Mouse (Mus musculus) bone marrow macrophage, adult 2 months (primary cell): ENCODE data around the gene Wdfy1. TPM values are rescaled to one million over a fixed set of nuclear protein-coding genes. Genes with fewer than 3 reads are reported as not detected.
A peak's percentile ranks its signal among the peaks of the same experiment; 100 is the strongest.

Experiments
- H3K27ac ChIP-seq: 2 replicates; pipeline ENCODE4 v1.5.1; 2012; ENCODE audit warnings: low read depth, low read length; ENCODE audit not compliant: insufficient read depth
- H3K4me1 ChIP-seq: 2 replicates; pipeline ENCODE4 v1.6.1; 2012; ENCODE audit warnings: low read length; ENCODE audit not compliant: control insufficient read depth, insufficient read depth
- H3K4me3 ChIP-seq: 2 replicates; pipeline ENCODE4 v1.5.1; 2012; ENCODE audit warnings: mild to moderate bottlenecking, low read length, moderate library complexity; ENCODE audit not compliant: insufficient read depth
- CTCF ChIP-seq: IDR thresholded peaks from 2 replicates; pipeline ENCODE4 v1.5.1; 2012; ENCODE audit warnings: low read depth, mild to moderate bottlenecking, low read length, moderate library complexity
- POLR2A ChIP-seq: IDR thresholded peaks from 2 replicates; pipeline ENCODE4 v1.6.1; 2012; ENCODE audit warnings: mild to moderate bottlenecking, low read depth, low read length, borderline replicate concordance
- polyA plus RNA-seq: library from polyadenylated mRNA; stranded (reverse); fragments of >200 nt; gene quantifications from 2 replicates; pipeline ENCODE4 v1.2.4, GENCODE M21; 2012; ENCODE audit not compliant: missing spikeins, insufficient read depth, insufficient read length

The Wdfy1 gene
- polyA plus RNA-seq, 1 experiment: 20.0 TPM

GRCm38 (mm10) chr1:79697382-79697781, 78.6 kb downstream of the Wdfy1 start:
- TF ChIP-seq CTCF (no peak), POLR2A (no peak)
- Histone ChIP-seq H3K4me3 (no peak overlapping the region), H3K4me1 (no peaks in the 10 kb centered on the region), H3K27ac (no peak overlapping the region)

GRCm38 (mm10) chr1:79696933-79697332, 79.0 kb downstream of the Wdfy1 start:
- Histone ChIP-seq H3K4me3 (no peak overlapping the region), H3K27ac (no peak overlapping the region), H3K4me1 (no peaks in the 10 kb centered on the region)
- TF ChIP-seq POLR2A (no peak), CTCF (no peak)

GRCm38 (mm10) chr1:79692482-79692881, 83.5 kb downstream of the Wdfy1 start:
- Histone ChIP-seq H3K4me3 (no peak overlapping the region), H3K27ac (no peak overlapping the region), H3K4me1 (no peaks in the 10 kb centered on the region)
- TF ChIP-seq CTCF (no peak), POLR2A (no peak)

GRCm38 (mm10) chr1:79687254-79687653, 88.7 kb downstream of the Wdfy1 start:
- TF ChIP-seq POLR2A (no peak), CTCF (no peak)
- no peak overlapping the region for H3K4me3 ChIP-seq
- H3K27ac ChIP-seq: no peak overlapping the region
- peaks cover 12% of the 10 kb centered on the region for H3K4me1 ChIP-seq

- Histone ChIP-seq H3K4me3 (no peak overlapping the region), H3K4me1 (peaks cover 12% of the 10 kb centered on the region), H3K27ac (no peak overlapping the region)
- TF ChIP-seq POLR2A (no peak), CTCF (no peak)
Observed at GRCm38 (mm10) chr1:79684027-79684426, 91.9 kb downstream of the Wdfy1 start.

GRCm38 (mm10) chr1:79682936-79683335, 93.0 kb downstream of the Wdfy1 start:
- H3K4me1 ChIP-seq: peaks cover 12% of the 10 kb centered on the region
- H3K27ac ChIP-seq: no peak overlapping the region
- TF ChIP-seq POLR2A: no peak
- TF ChIP-seq CTCF: no peak
- H3K4me3 ChIP-seq: no peak overlapping the region

- Histone ChIP-seq H3K4me1 (peaks cover 12% of the 10 kb centered on the region), H3K4me3 (no peak overlapping the region), H3K27ac (no peak overlapping the region)
- TF ChIP-seq CTCF (no peak), POLR2A (no peak)
Observed at GRCm38 (mm10) chr1:79680777-79681176, 95.2 kb downstream of the Wdfy1 start.

GRCm38 (mm10) chr1:79678117-79678684, 97.7 kb downstream of the Wdfy1 start:
- H3K4me1 ChIP-seq: peaks cover under 1% of the 10 kb centered on the region; the same call in 1 of the 2 replicates
- no peak for TF ChIP-seq POLR2A
- no peak for TF ChIP-seq CTCF
- H3K4me3 ChIP-seq: no peak overlapping the region
- no peak overlapping the region for H3K27ac ChIP-seq

- no peak overlapping the region for H3K4me3 ChIP-seq
- H3K4me1 ChIP-seq: peaks cover 3% of the 10 kb centered on the region
- no peak overlapping the region for H3K27ac ChIP-seq
- TF ChIP-seq CTCF: no peak
- TF ChIP-seq POLR2A: no peak
Observed at GRCm38 (mm10) chr1:79675716-79676115, 100.2 kb downstream of the Wdfy1 start.

GRCm38 (mm10) chr1:79671543-79672337, 104.2 kb downstream of the Wdfy1 start, which contains the start of gene Ap1s3:
TSS of gene Ap1s3 (minus strand) at chr1:79671972.
- no peak for TF ChIP-seq CTCF
- no peak for TF ChIP-seq POLR2A
- Histone ChIP-seq H3K4me1 (peaks cover 15% of the 10 kb centered on the region), H3K27ac (no peak within 1 kb of the TSS), H3K4me3 (peak within 1 kb of the TSS; percentile 89)
